Mouse (Mus musculus) left cerebral cortex, postnatal 25 days (tissue): ENCODE results near the gene Hydin. TPM values are rescaled to one million over a fixed set of nuclear protein-coding genes. Genes with fewer than 3 reads are reported as not detected.

ENCODE experiments used
- DNase-seq, 2 experiments: peaks; one replicate each; pipeline ENCODE4 v3.0.0; 2022; ENCODE audit warnings: low spot score in 2 of 2, mixed read lengths in 1 of 2
- intact Hi-C: fragments of 180-260 bp; cut with DNase I; formaldehyde crosslinking; loops from one replicate; pipeline ENCODE4 v1.15.1; 2025
- total RNA-seq, 2 experiments: library from RNA; stranded (reverse); gene quantifications; 2 replicates each; pipeline ENCODE4 v1.2.3; 2021

The Hydin gene
- total RNA-seq: under 1 TPM; 0.39 to 0.41 TPM

- DNase-seq: peak; percentile 89 to 92
- intact Hi-C loops: no loop called here
Observed at GRCm38 (mm10) chr8:110266741-110267140, at the start of gene Hydin. Gene Hydin, plus strand, starts transcription at chr8:110266977.

- intact Hi-C loops: no loop called here
- DNase-seq: peak in 1 of 2 experiments; percentile 24
Observed at GRCm38 (mm10) chr8:110217198-110217597, 49.6 kb upstream of the Hydin start.

GRCm38 (mm10) chr8:110217681-110218131, 49.1 kb upstream of the Hydin start:
- peak; percentile 100 for DNase-seq

GRCm38 (mm10) chr8:110218511-110218910, 48.3 kb upstream of the Hydin start:
- no peak for DNase-seq
- intact Hi-C loops: no loop called here

More at GRCm38 (mm10) chr8:110217681-110218131, 49.1 kb upstream of the Hydin start:
- intact Hi-C loops: no loop called here

- intact Hi-C loops: no loop called here
- no peak for DNase-seq
Observed at GRCm38 (mm10) chr8:110220936-110221335, 45.8 kb upstream of the Hydin start.

GRCm38 (mm10) chr8:110230803-110231202, 36.0 kb upstream of the Hydin start:
- intact Hi-C loops: no loop called here

GRCm38 (mm10) chr8:110242278-110243177, 24.2 kb upstream of the Hydin start:
- peak in 1 of 2 experiments; percentile 28 for DNase-seq
- intact Hi-C loops: no loop called here

More at GRCm38 (mm10) chr8:110230803-110231202, 36.0 kb upstream of the Hydin start:
- DNase-seq: no peak

GRCm38 (mm10) chr8:110244566-110244965, 22.2 kb upstream of the Hydin start:
- intact Hi-C loops: no loop called here
- DNase-seq: no peak

GRCm38 (mm10) chr8:110247238-110247637, 19.5 kb upstream of the Hydin start:
- DNase-seq: no peak
- intact Hi-C loops: no loop called here

GRCm38 (mm10) chr8:110253986-110254385, 12.8 kb upstream of the Hydin start:
- no peak for DNase-seq
- intact Hi-C loops: no loop called here

GRCm38 (mm10) chr8:110265796-110266305, 926 bp upstream of the Hydin start:
- intact Hi-C loops: no loop called here
- DNase-seq: no peak

- no peak for DNase-seq
- intact Hi-C loops: no loop called here
Observed at GRCm38 (mm10) chr8:110267268-110267667, 491 bp downstream of the Hydin start.

GRCm38 (mm10) chr8:110270659-110271058, 3.9 kb downstream of the Hydin start:
- intact Hi-C loops: no loop called here
- DNase-seq: no peak

GRCm38 (mm10) chr8:110273394-110273793, 6.6 kb downstream of the Hydin start:
- intact Hi-C loops: no loop called here
- no peak for DNase-seq

GRCm38 (mm10) chr8:110275465-110276258, 8.9 kb downstream of the Hydin start:
- DNase-seq: no peak
- intact Hi-C loops: no loop called here

- DNase-seq: no peak
- intact Hi-C loops: no loop called here
Observed at GRCm38 (mm10) chr8:110276259-110276560, 9.4 kb downstream of the Hydin start.

GRCm38 (mm10) chr8:110312715-110313114, 45.9 kb downstream of the Hydin start:
- DNase-seq: no peak
- intact Hi-C loops: no loop called here

GRCm38 (mm10) chr8:110315826-110316225, 49.0 kb downstream of the Hydin start:
- intact Hi-C loops: no loop called here
- DNase-seq: no peak

GRCm38 (mm10) chr8:110319586-110319985, 52.8 kb downstream of the Hydin start:
- intact Hi-C loops: no loop called here
- no peak for DNase-seq

- intact Hi-C loops: no loop called here
- DNase-seq: no peak
Observed at GRCm38 (mm10) chr8:110321446-110321845, 54.7 kb downstream of the Hydin start.
